Mouse (Mus musculus) forebrain, embryonic 10.5 days (tissue): ENCODE measurements around the gene Ehbp1. TPM values are rescaled to one million over a fixed set of nuclear protein-coding genes. Genes with fewer than 3 reads are reported as not detected.

ENCODE experiments used
- DNase-seq: peaks from one replicate; pipeline ENCODE4 v3.0.0-alpha.2; 2017; ENCODE audit warnings: low spot score; ENCODE audit errors: extremely low spot score
- H3K27ac ChIP-seq: fragments of 300-500 bp; sonication (generic); 2 replicates; pipeline ENCODE4 v1.5.1; 2016; ENCODE audit warnings: mild to moderate bottlenecking
- H3K27me3 ChIP-seq: fragments of 300-500 bp; sonication (generic); 2 replicates; pipeline ENCODE4 v1.6.1; 2016; ENCODE audit warnings: mild to moderate bottlenecking; ENCODE audit not compliant: poor library complexity, severe bottlenecking
- H3K36me3 ChIP-seq: fragments of 300-500 bp; sonication (generic); replicated peaks from 2 replicates; pipeline ENCODE4 v1.6.1; 2016; ENCODE audit warnings: mild to moderate bottlenecking, moderate library complexity
- H3K4me1 ChIP-seq: fragments of 300-500 bp; sonication (generic); 2 replicates; pipeline ENCODE4 v1.6.1; 2016
- H3K4me3 ChIP-seq: fragments of 300-500 bp; sonication (generic); 2 replicates; pipeline ENCODE4 v1.5.1; 2016; ENCODE audit warnings: mild to moderate bottlenecking, moderate library complexity
- H3K9me3 ChIP-seq: fragments of 300-500 bp; sonication (generic); 2 replicates; pipeline ENCODE4 v1.6.1; 2016; ENCODE audit warnings: mild to moderate bottlenecking, moderate library complexity
- WGBS: fragments of 180-500 bp; shearing (Covaris S2); methylation state at CpG from one replicate; pipeline ENCODE4 v1.1.7; 2016; 5-methylcytosine and 5-hydroxymethylcytosine counted together
- polyA plus RNA-seq: library from polyadenylated mRNA; unstranded; fragments of >200 nt; fragmentation: Nextera tagmentation; extraction: Ambion mirVana; gene quantifications from 2 replicates; pipeline ENCODE4 v1.2.1, GENCODE M21; 2016

Gene Ehbp1
- polyA plus RNA-seq, 1 experiment from 2014 or later = 12.6 TPM

DNA sequence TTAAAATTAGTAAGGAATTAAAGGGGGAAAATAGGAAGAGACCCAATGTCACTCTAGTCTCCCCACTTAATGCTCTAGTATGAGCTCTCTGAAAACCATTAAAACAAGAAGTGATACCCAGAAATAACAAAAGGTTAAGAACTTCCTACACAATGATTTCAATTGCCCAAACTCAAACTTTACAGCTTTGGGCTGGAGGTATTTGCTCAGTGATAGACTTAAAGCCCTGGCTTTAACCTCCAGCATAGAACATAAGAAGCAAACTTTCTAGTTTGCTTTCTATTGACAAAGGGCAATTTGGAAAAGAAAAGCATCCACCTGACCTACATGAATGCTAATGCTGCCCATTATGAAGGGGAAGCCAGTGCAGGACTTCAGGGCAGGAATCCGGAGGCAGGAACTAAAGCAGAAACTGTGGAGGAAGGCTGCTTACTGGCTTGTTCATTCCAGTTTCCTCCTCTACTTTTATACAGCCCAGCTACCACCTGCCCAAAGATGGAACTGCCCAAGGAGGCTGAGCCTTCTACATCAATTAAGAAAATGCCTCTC, 353.6 kb downstream of the Ehbp1 start:
- Histone ChIP-seq H3K9me3 (peaks cover 5% of the 10 kb centered on the region; the same call in 1 of the 2 replicates), H3K4me1 (peaks cover 19% of the 10 kb centered on the region), H3K36me3 (no peaks in the 10 kb centered on the region; the same call in 1 of the 2 replicates), H3K27me3 (peaks cover 52% of the 10 kb centered on the region), H3K27ac (no peak overlapping the region), H3K4me3 (no peak overlapping the region)
- no peak for DNase-seq
- WGBS = 89% methylated on average over 1 of the region's 1 CpGs

DNA sequence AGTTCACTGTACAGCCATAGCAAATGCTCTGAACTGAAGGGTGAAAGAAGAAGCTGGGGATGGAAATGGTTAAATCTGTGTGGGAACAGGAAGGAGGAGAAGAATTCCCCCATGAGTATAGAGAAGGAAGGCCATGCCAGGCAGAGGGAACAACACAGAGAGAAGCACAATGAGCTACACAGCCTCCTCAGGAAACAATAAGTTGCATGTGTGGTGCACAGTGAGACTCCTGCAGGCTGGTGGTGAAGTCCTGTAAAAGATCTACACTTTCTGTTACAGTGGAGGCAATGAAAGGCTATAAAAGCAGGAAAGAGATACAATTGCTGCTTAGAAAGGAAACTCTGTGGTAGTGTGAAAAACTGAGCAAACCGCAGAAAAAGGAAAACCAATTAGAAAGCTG, 357.0 kb downstream of the Ehbp1 start:
- Histone ChIP-seq H3K4me1 (peaks cover 9% of the 10 kb centered on the region), H3K4me3 (no peak overlapping the region), H3K36me3 (no peaks in the 10 kb centered on the region), H3K9me3 (peaks cover 5% of the 10 kb centered on the region; the same call in 1 of the 2 replicates), H3K27ac (peak overlapping the region; percentile 11; the same call in 1 of the 2 replicates), H3K27me3 (peaks cover 19% of the 10 kb centered on the region)
- 57% methylated on average over 1 of the region's 1 CpGs for WGBS
- no peak for DNase-seq

DNA sequence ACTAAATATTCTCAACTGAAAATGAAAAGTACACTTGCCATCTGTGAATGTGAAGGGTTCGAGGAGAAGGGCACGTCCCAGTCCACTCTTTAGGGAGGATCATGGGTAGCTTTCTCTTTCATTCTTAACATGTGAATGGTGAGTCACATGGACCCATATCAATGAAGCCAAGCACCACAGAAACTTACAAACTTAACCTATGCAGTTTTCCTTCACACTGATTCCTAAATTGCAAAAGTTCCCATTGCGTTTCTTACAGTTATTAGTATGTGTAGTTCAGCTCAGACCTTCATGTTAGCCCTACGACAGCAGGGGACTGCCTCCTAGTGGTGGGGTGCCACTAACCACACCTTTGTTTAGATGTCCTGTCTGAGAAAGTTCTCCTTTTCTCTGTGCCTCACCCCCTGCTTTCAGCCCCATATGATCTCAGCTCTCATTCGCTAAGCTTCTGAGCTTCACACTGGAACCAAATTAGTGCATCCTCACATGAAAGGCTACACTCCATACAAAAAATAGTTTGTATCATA, 368.0 kb downstream of the Ehbp1 start:
- 79% methylated on average over 5 of the region's 5 CpGs for WGBS
- H3K4me3 ChIP-seq = no peak overlapping the region
- H3K27me3 ChIP-seq = no peaks in the 10 kb centered on the region
- H3K36me3 ChIP-seq = no peaks in the 10 kb centered on the region
- DNase-seq = no peak
- no peak overlapping the region for H3K27ac ChIP-seq
- H3K9me3 ChIP-seq = no peaks in the 10 kb centered on the region
- H3K4me1 ChIP-seq = peaks cover 14% of the 10 kb centered on the region

DNA sequence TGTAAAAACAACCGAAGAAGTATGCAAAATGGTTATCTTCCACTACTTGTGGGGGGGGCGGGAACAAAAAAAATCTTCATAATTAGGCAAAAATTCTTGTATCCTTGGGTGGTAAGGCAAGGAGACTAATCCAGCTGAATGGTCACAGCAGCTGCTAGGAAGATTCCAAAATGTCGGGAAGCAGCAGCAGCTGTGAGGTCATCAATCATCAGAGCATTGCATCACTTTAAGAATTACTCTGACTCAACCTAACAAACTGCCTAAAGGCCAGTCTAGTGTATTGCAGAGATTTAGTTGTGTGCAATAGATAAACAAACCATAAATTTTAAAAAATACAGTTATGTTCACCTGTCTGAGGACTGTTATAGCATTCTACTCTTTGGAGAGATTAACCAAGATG, 368.5 kb downstream of the Ehbp1 start:
- no peaks in the 10 kb centered on the region for H3K27me3 ChIP-seq
- H3K4me1 ChIP-seq = peaks cover 14% of the 10 kb centered on the region
- 89% methylated on average over 3 of the region's 3 CpGs for WGBS
- H3K4me3 ChIP-seq = no peak overlapping the region
- no peak for DNase-seq
- H3K27ac ChIP-seq = no peak overlapping the region
- H3K9me3 ChIP-seq = no peaks in the 10 kb centered on the region
- H3K36me3 ChIP-seq = no peaks in the 10 kb centered on the region

DNA sequence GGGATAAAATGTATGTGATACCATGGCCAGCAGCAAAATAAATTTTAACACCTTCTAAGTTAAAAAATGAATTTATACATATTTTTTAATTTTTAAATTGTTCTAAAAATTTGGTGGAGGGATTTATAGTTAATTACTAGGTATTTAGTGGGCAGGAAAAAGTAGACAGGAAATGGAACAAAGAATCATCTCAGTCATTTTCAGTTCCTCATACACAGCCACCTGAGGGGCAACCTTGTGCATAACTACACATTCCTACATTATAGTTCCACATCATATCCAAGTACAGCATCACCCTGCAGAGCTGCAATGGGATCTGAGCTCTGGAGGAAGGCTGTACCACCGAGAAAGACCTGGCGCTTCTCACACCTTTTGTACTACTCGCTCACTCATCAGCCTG, 373.2 kb downstream of the Ehbp1 start:
- no peaks in the 10 kb centered on the region for H3K27me3 ChIP-seq
- peaks cover 14% of the 10 kb centered on the region for H3K4me1 ChIP-seq
- no peak overlapping the region for H3K27ac ChIP-seq
- no peak for DNase-seq
- H3K36me3 ChIP-seq = no peaks in the 10 kb centered on the region
- no peaks in the 10 kb centered on the region for H3K9me3 ChIP-seq
- H3K4me3 ChIP-seq = no peak overlapping the region
- 99% methylated on average over 3 of the region's 3 CpGs for WGBS

Other genes with a start within 250 kb of the Ehbp1 start
- 13.2 and 14.1 TPM in 2 replicates for gene Tmem17, start 169.8 kb upstream of the Ehbp1 start, polyA plus RNA-seq